Mouse (Mus musculus): ENCODE measurements around the gene Myo5c. TPM values are rescaled to one million over a fixed set of nuclear protein-coding genes. Genes with fewer than 3 reads are reported as not detected.
"Not testable (repeated sequence)": the region's sequence is repeated elsewhere in the genome, so short reads cannot be mapped to it uniquely, and the experiment has no call there.

The Myo5c gene
- polyA plus RNA-seq, 1 experiment from 2014 or later, result 0.54 TPM

GRCm38 (mm10) chr9:75238179-75238578, 6.4 kb downstream of the Myo5c start:
- Histone ChIP-seq H3K4me3 (replicated peaks; ENCODE audit: low read length) (no peak overlapping the region), H3K9me3 (ENCODE audit: control insufficient read depth, low read length) (no peaks in the 10 kb centered on the region), H3K27ac (no peak overlapping the region), H3K36me3 (replicated peaks; ENCODE audit: control insufficient read depth, insufficient read depth) (no peaks in the 10 kb centered on the region), H3K4me2 (replicated peaks) (no peak overlapping the region), H3K27me3 (ENCODE audit: control insufficient read depth, insufficient read depth, low read length) (peaks cover 11% of the 10 kb centered on the region; the same call in 1 of the 2 replicates), H3K9ac (no peak overlapping the region), H3K4me1 (replicated peaks; ENCODE audit: control insufficient read depth, insufficient read depth, low read length) (no peaks in the 10 kb centered on the region)
- DNase-seq (ENCODE audit: low spot score) (no peak), ATAC-seq (ENCODE audit: low FRiP score) (no peak)
- 83% methylated on average over 3 of the region's 3 CpGs for WGBS

- Histone ChIP-seq H3K27ac (no peak overlapping the region), H3K9me3 (ENCODE audit: control insufficient read depth, low read length) (no peaks in the 10 kb centered on the region), H3K36me3 (replicated peaks; ENCODE audit: control insufficient read depth, insufficient read depth) (no peaks in the 10 kb centered on the region), H3K4me3 (replicated peaks; ENCODE audit: low read length) (no peak overlapping the region), H3K4me1 (replicated peaks; ENCODE audit: control insufficient read depth, insufficient read depth, low read length) (no peaks in the 10 kb centered on the region), H3K27me3 (ENCODE audit: control insufficient read depth, insufficient read depth, low read length) (no peaks in the 10 kb centered on the region), H3K9ac (no peak overlapping the region), H3K4me2 (replicated peaks) (no peak overlapping the region)
- ATAC-seq (ENCODE audit: low FRiP score) (no peak), DNase-seq (ENCODE audit: low spot score) (no peak)
- 87% methylated on average over 6 of the region's 6 CpGs for whole genome bisulfite sequencing
Observed at GRCm38 (mm10) chr9:75243052-75243451, 11.2 kb downstream of the Myo5c start.

- no peaks in the 10 kb centered on the region for H3K9me3 ChIP-seq (ENCODE audit: control insufficient read depth, low read length)
- H3K4me1 ChIP-seq (replicated peaks; ENCODE audit: control insufficient read depth, insufficient read depth, low read length), result no peaks in the 10 kb centered on the region
- no peak for DNase-seq (ENCODE audit: low spot score)
Observed at GRCm38 (mm10) chr9:75243730-75244406, 12.0 kb downstream of the Myo5c start.

GRCm38 (mm10) chr9:75244527-75244926, 12.7 kb downstream of the Myo5c start:
- Histone ChIP-seq H3K4me1 (replicated peaks; ENCODE audit: control insufficient read depth, insufficient read depth, low read length) (no peaks in the 10 kb centered on the region), H3K9me3 (ENCODE audit: control insufficient read depth, low read length) (no peaks in the 10 kb centered on the region)
- ATAC-seq (ENCODE audit: low FRiP score), result no peak

More at GRCm38 (mm10) chr9:75243730-75244406, 12.0 kb downstream of the Myo5c start:
- Histone ChIP-seq H3K4me2 (replicated peaks) (no peak overlapping the region), H3K27ac (no peak overlapping the region), H3K36me3 (replicated peaks; ENCODE audit: control insufficient read depth, insufficient read depth) (no peaks in the 10 kb centered on the region), H3K27me3 (ENCODE audit: control insufficient read depth, insufficient read depth, low read length) (no peaks in the 10 kb centered on the region), H3K9ac (no peak overlapping the region), H3K4me3 (replicated peaks; ENCODE audit: low read length) (no peak overlapping the region)
- WGBS, result 17% methylated on average over 5 of the region's 5 CpGs
- peak; percentile 53 for ATAC-seq (ENCODE audit: low FRiP score)

GRCm38 (mm10) chr9:75246080-75246930, 14.5 kb downstream of the Myo5c start:
- Histone ChIP-seq H3K4me1 (replicated peaks; ENCODE audit: control insufficient read depth, insufficient read depth, low read length) (no peaks in the 10 kb centered on the region), H3K36me3 (replicated peaks; ENCODE audit: control insufficient read depth, insufficient read depth) (no peaks in the 10 kb centered on the region), H3K27ac (no peak overlapping the region), H3K9ac (no peak overlapping the region), H3K9me3 (ENCODE audit: control insufficient read depth, low read length) (no peaks in the 10 kb centered on the region), H3K4me2 (replicated peaks) (no peak overlapping the region), H3K4me3 (replicated peaks; ENCODE audit: low read length) (no peak overlapping the region), H3K27me3 (ENCODE audit: control insufficient read depth, insufficient read depth, low read length) (no peaks in the 10 kb centered on the region)
- no peak for DNase-seq (ENCODE audit: low spot score)
- 90% methylated on average over 13 of the region's 13 CpGs for WGBS
- ATAC-seq (ENCODE audit: low FRiP score), result no peak

More at GRCm38 (mm10) chr9:75244527-75244926, 12.7 kb downstream of the Myo5c start:
- 85% methylated on average over 4 of the region's 4 CpGs for WGBS
- Histone ChIP-seq H3K27ac (no peak overlapping the region), H3K4me3 (replicated peaks; ENCODE audit: low read length) (no peak overlapping the region), H3K36me3 (replicated peaks; ENCODE audit: control insufficient read depth, insufficient read depth) (no peaks in the 10 kb centered on the region), H3K27me3 (ENCODE audit: control insufficient read depth, insufficient read depth, low read length) (no peaks in the 10 kb centered on the region), H3K9ac (no peak overlapping the region), H3K4me2 (replicated peaks) (no peak overlapping the region)
- no peak for DNase-seq (ENCODE audit: low spot score)

- no peak overlapping the region for H3K27ac ChIP-seq
- no peak overlapping the region for H3K4me2 ChIP-seq (replicated peaks)
- H3K9me3 ChIP-seq (ENCODE audit: control insufficient read depth, low read length), result no peaks in the 10 kb centered on the region
- no peak overlapping the region for H3K9ac ChIP-seq
- ATAC-seq (ENCODE audit: low FRiP score) (no peak), DNase-seq (ENCODE audit: low spot score) (no peak)
- no peaks in the 10 kb centered on the region for H3K4me1 ChIP-seq (replicated peaks; ENCODE audit: control insufficient read depth, insufficient read depth, low read length)
- no peaks in the 10 kb centered on the region for H3K27me3 ChIP-seq (ENCODE audit: control insufficient read depth, insufficient read depth, low read length)
- H3K4me3 ChIP-seq (replicated peaks; ENCODE audit: low read length), result no peak overlapping the region
- H3K36me3 ChIP-seq (replicated peaks; ENCODE audit: control insufficient read depth, insufficient read depth), result no peaks in the 10 kb centered on the region
- WGBS, result 92% methylated on average over 6 of the region's 6 CpGs
Observed at GRCm38 (mm10) chr9:75247870-75248269, 16.1 kb downstream of the Myo5c start.

GRCm38 (mm10) chr9:75248359-75248758, 16.5 kb downstream of the Myo5c start:
- no peak for DNase-seq (ENCODE audit: low spot score)
- no peak for ATAC-seq (ENCODE audit: low FRiP score)
- no peaks in the 10 kb centered on the region for H3K4me1 ChIP-seq (replicated peaks; ENCODE audit: control insufficient read depth, insufficient read depth, low read length)
- no peak overlapping the region for H3K27ac ChIP-seq
- H3K4me3 ChIP-seq (replicated peaks; ENCODE audit: low read length), result no peak overlapping the region
- no peaks in the 10 kb centered on the region for H3K9me3 ChIP-seq (ENCODE audit: control insufficient read depth, low read length)
- no peak overlapping the region for H3K4me2 ChIP-seq (replicated peaks)
- H3K36me3 ChIP-seq (replicated peaks; ENCODE audit: control insufficient read depth, insufficient read depth), result no peaks in the 10 kb centered on the region
- no peaks in the 10 kb centered on the region for H3K27me3 ChIP-seq (ENCODE audit: control insufficient read depth, insufficient read depth, low read length)
- 90% methylated on average over 1 of the region's 1 CpGs for WGBS
- no peak overlapping the region for H3K9ac ChIP-seq

GRCm38 (mm10) chr9:75248874-75249273, 17.1 kb downstream of the Myo5c start:
- no peaks in the 10 kb centered on the region for H3K9me3 ChIP-seq (ENCODE audit: control insufficient read depth, low read length)
- ATAC-seq (ENCODE audit: low FRiP score), result no peak

GRCm38 (mm10) chr9:75253158-75253557, 21.3 kb downstream of the Myo5c start:
- WGBS, result 81% methylated on average over 6 of the region's 6 CpGs
- H3K9me3 ChIP-seq (ENCODE audit: control insufficient read depth, low read length); H3K4me2 ChIP-seq (replicated peaks); H3K27me3 ChIP-seq (ENCODE audit: control insufficient read depth, insufficient read depth, low read length); H3K27ac ChIP-seq; H3K4me3 ChIP-seq (replicated peaks; ENCODE audit: low read length); ATAC-seq (ENCODE audit: low FRiP score); H3K9ac ChIP-seq; DNase-seq (ENCODE audit: low spot score); H3K36me3 ChIP-seq (replicated peaks; ENCODE audit: control insufficient read depth, insufficient read depth): not testable (repeated sequence)
- H3K4me1 ChIP-seq (replicated peaks; ENCODE audit: control insufficient read depth, insufficient read depth, low read length), result peaks cover 15% of the 10 kb centered on the region

More at GRCm38 (mm10) chr9:75248874-75249273, 17.1 kb downstream of the Myo5c start:
- peaks cover 2% of the 10 kb centered on the region for H3K4me1 ChIP-seq (replicated peaks; ENCODE audit: control insufficient read depth, insufficient read depth, low read length)
- H3K4me3 ChIP-seq (replicated peaks; ENCODE audit: low read length), result no peak overlapping the region
- H3K36me3 ChIP-seq (replicated peaks; ENCODE audit: control insufficient read depth, insufficient read depth), result no peaks in the 10 kb centered on the region
- no peak overlapping the region for H3K27ac ChIP-seq
- no peak for DNase-seq (ENCODE audit: low spot score)
- no peak overlapping the region for H3K9ac ChIP-seq
- H3K4me2 ChIP-seq (replicated peaks), result no peak overlapping the region
- no peaks in the 10 kb centered on the region for H3K27me3 ChIP-seq (ENCODE audit: control insufficient read depth, insufficient read depth, low read length)

Data from hindbrain, embryonic 14.5 days (tissue).